Mouse (Mus musculus): Measurements from ENCODE around the gene Adcyap1r1.

Gene Adcyap1r1

GRCm38 (mm10) chr6:55451771-55452371 is at the start of gene Adcyap1r1:
TSS of gene Adcyap1r1 (plus strand) at chr6:55451978.
- peak in 1 of 2 experiments; percentile 55 for DNase-seq (ENCODE audit: low spot score in 2 of 2)

GRCm38 (mm10) chr6:55402041-55402776 is 49.6 kb upstream of the Adcyap1r1 start:
- DNase-seq (ENCODE audit: low spot score in 2 of 2) = no peak

- DNase-seq (ENCODE audit: low spot score in 2 of 2) = no peak
Observed at GRCm38 (mm10) chr6:55403411-55404309, 48.1 kb upstream of the Adcyap1r1 start.

GRCm38 (mm10) chr6:55404421-55404990 is 47.3 kb upstream of the Adcyap1r1 start:
- DNase-seq (ENCODE audit: low spot score in 2 of 2) = no peak

GRCm38 (mm10) chr6:55407345-55407744 is 44.4 kb upstream of the Adcyap1r1 start:
- no peak for DNase-seq (ENCODE audit: low spot score in 2 of 2)

GRCm38 (mm10) chr6:55410119-55410775 is 41.5 kb upstream of the Adcyap1r1 start:
- DNase-seq (ENCODE audit: low spot score in 2 of 2) = no peak

GRCm38 (mm10) chr6:55410977-55411376 is 40.8 kb upstream of the Adcyap1r1 start:
- no peak for DNase-seq (ENCODE audit: low spot score in 2 of 2)

- DNase-seq (ENCODE audit: low spot score in 2 of 2) = no peak
Observed at GRCm38 (mm10) chr6:55416202-55416601, 35.6 kb upstream of the Adcyap1r1 start.

- no peak for DNase-seq (ENCODE audit: low spot score in 2 of 2)
Observed at GRCm38 (mm10) chr6:55418746-55419410, 32.9 kb upstream of the Adcyap1r1 start.

GRCm38 (mm10) chr6:55420411-55420810 is 31.4 kb upstream of the Adcyap1r1 start:
- DNase-seq (ENCODE audit: low spot score in 2 of 2) = no peak

- no peak for DNase-seq (ENCODE audit: low spot score in 2 of 2)
Observed at GRCm38 (mm10) chr6:55420869-55421361, 30.9 kb upstream of the Adcyap1r1 start.

- DNase-seq (ENCODE audit: low spot score in 2 of 2) = no peak
Observed at GRCm38 (mm10) chr6:55432121-55432520, 19.7 kb upstream of the Adcyap1r1 start.

GRCm38 (mm10) chr6:55434360-55434759 is 17.4 kb upstream of the Adcyap1r1 start:
- peak; percentile 57 to 81 for DNase-seq (ENCODE audit: low spot score in 2 of 2)

- DNase-seq (ENCODE audit: low spot score in 2 of 2) = peak in 1 of 2 experiments; percentile 49
Observed at GRCm38 (mm10) chr6:55435266-55436159, 16.3 kb upstream of the Adcyap1r1 start.

GRCm38 (mm10) chr6:55437919-55438318 is 13.9 kb upstream of the Adcyap1r1 start:
- no peak for DNase-seq (ENCODE audit: low spot score in 2 of 2)

GRCm38 (mm10) chr6:55438837-55439236 is 12.9 kb upstream of the Adcyap1r1 start:
- no peak for DNase-seq (ENCODE audit: low spot score in 2 of 2)

GRCm38 (mm10) chr6:55443927-55444688 is 7.7 kb upstream of the Adcyap1r1 start:
- DNase-seq (ENCODE audit: low spot score in 2 of 2) = peak in 1 of 2 experiments; percentile 43

- no peak for DNase-seq (ENCODE audit: low spot score in 2 of 2)
Observed at GRCm38 (mm10) chr6:55444721-55445120, 7.1 kb upstream of the Adcyap1r1 start.

- no peak for DNase-seq (ENCODE audit: low spot score in 2 of 2)
Observed at GRCm38 (mm10) chr6:55448199-55448598, 3.6 kb upstream of the Adcyap1r1 start.
